Mouse (Mus musculus): ENCODE results near the gene Elane. TPM values are rescaled to one million over a fixed set of nuclear protein-coding genes. Genes with fewer than 3 reads are reported as not detected.

The Elane gene
- polyA plus RNA-seq, 1 experiment from 2014 or later: 0.26 TPM

- Histone ChIP-seq H3K9me3 (ENCODE audit: control insufficient read depth, low read length) (no peaks in the 10 kb centered on the region), H3K27ac (ENCODE audit: low read length) (peak overlapping the region; percentile 100), H3K36me3 (ENCODE audit: control insufficient read depth, insufficient read depth, low read length) (peaks cover 35% of the 10 kb centered on the region), H3K4me1 (replicated peaks; ENCODE audit: control insufficient read depth, insufficient read depth, low read length) (peaks cover 39% of the 10 kb centered on the region), H3K4me3 (ENCODE audit: low read length) (peak overlapping the region; percentile 93), H3K4me2 (ENCODE audit: low read depth, low read length) (peak overlapping the region; percentile 85), H3K9ac (ENCODE audit: low read length) (peak overlapping the region; percentile 99), H3K27me3 (ENCODE audit: control insufficient read depth, insufficient read depth, low read depth, low read length) (no peaks in the 10 kb centered on the region)
- 8% methylated on average over 7 of the region's 7 CpGs for WGBS
- ATAC-seq (ENCODE audit: low read depth): no peak
These were observed 29.2 kb upstream of the Elane start for GRCm38 (mm10) chr10:79856704-79857451.

- H3K4me2 ChIP-seq (ENCODE audit: low read depth, low read length): peak overlapping the region; percentile 85
- peak overlapping the region; percentile 93 for H3K4me3 ChIP-seq (ENCODE audit: low read length)
- H3K9ac ChIP-seq (ENCODE audit: low read length): peak overlapping the region; percentile 99
- no peak for ATAC-seq (ENCODE audit: low read depth)
- H3K27ac ChIP-seq (ENCODE audit: low read length): peak overlapping the region; percentile 100
- H3K27me3 ChIP-seq (ENCODE audit: control insufficient read depth, insufficient read depth, low read depth, low read length): no peaks in the 10 kb centered on the region
- peaks cover 41% of the 10 kb centered on the region for H3K36me3 ChIP-seq (ENCODE audit: control insufficient read depth, insufficient read depth, low read length)
- WGBS: 8% methylated on average over 4 of the region's 4 CpGs
- H3K9me3 ChIP-seq (ENCODE audit: control insufficient read depth, low read length): no peaks in the 10 kb centered on the region
- H3K4me1 ChIP-seq (replicated peaks; ENCODE audit: control insufficient read depth, insufficient read depth, low read length): peaks cover 34% of the 10 kb centered on the region
These were observed 28.6 kb upstream of the Elane start for GRCm38 (mm10) chr10:79857452-79857811.

- H3K4me2 ChIP-seq (ENCODE audit: low read depth, low read length): peak overlapping the region; percentile 85
- H3K9me3 ChIP-seq (ENCODE audit: control insufficient read depth, low read length): no peaks in the 10 kb centered on the region
- WGBS: 45% methylated on average over 2 of the region's 2 CpGs
- peak overlapping the region; percentile 99 for H3K9ac ChIP-seq (ENCODE audit: low read length)
- H3K4me1 ChIP-seq (replicated peaks; ENCODE audit: control insufficient read depth, insufficient read depth, low read length): peaks cover 29% of the 10 kb centered on the region
- H3K27me3 ChIP-seq (ENCODE audit: control insufficient read depth, insufficient read depth, low read depth, low read length): no peaks in the 10 kb centered on the region
- peak overlapping the region; percentile 100 for H3K27ac ChIP-seq (ENCODE audit: low read length)
- ATAC-seq (ENCODE audit: low read depth): no peak
- H3K4me3 ChIP-seq (ENCODE audit: low read length): peak overlapping the region; percentile 93
- H3K36me3 ChIP-seq (ENCODE audit: control insufficient read depth, insufficient read depth, low read length): peaks cover 45% of the 10 kb centered on the region
These were observed 28.2 kb upstream of the Elane start for GRCm38 (mm10) chr10:79857894-79858293.

GRCm38 (mm10) chr10:79858416-79859074 is 27.5 kb upstream of the Elane start:
- 34% methylated on average over 17 of the region's 17 CpGs for WGBS
- no peaks in the 10 kb centered on the region for H3K27me3 ChIP-seq (ENCODE audit: control insufficient read depth, insufficient read depth, low read depth, low read length)
- peak overlapping the region; percentile 99; the same call in 1 of the 2 replicates for H3K9ac ChIP-seq (ENCODE audit: low read length)
- H3K27ac ChIP-seq (ENCODE audit: low read length): peak overlapping the region; percentile 100
- ATAC-seq (ENCODE audit: low read depth): peak; percentile 14
- peak overlapping the region; percentile 93 for H3K4me3 ChIP-seq (ENCODE audit: low read length)
- H3K4me1 ChIP-seq (replicated peaks; ENCODE audit: control insufficient read depth, insufficient read depth, low read length): peaks cover 26% of the 10 kb centered on the region
- peaks cover 51% of the 10 kb centered on the region for H3K36me3 ChIP-seq (ENCODE audit: control insufficient read depth, insufficient read depth, low read length)
- no peaks in the 10 kb centered on the region for H3K9me3 ChIP-seq (ENCODE audit: control insufficient read depth, low read length)
- peak overlapping the region; percentile 85 for H3K4me2 ChIP-seq (ENCODE audit: low read depth, low read length)

GRCm38 (mm10) chr10:79859116-79859515 is 26.9 kb upstream of the Elane start:
- Histone ChIP-seq H3K9ac (ENCODE audit: low read length) (no peak overlapping the region), H3K4me2 (ENCODE audit: low read depth, low read length) (no peak overlapping the region), H3K27me3 (ENCODE audit: control insufficient read depth, insufficient read depth, low read depth, low read length) (no peaks in the 10 kb centered on the region), H3K27ac (ENCODE audit: low read length) (no peak overlapping the region), H3K36me3 (ENCODE audit: control insufficient read depth, insufficient read depth, low read length) (peaks cover 52% of the 10 kb centered on the region), H3K4me1 (replicated peaks; ENCODE audit: control insufficient read depth, insufficient read depth, low read length) (peaks cover 26% of the 10 kb centered on the region), H3K9me3 (ENCODE audit: control insufficient read depth, low read length) (no peaks in the 10 kb centered on the region), H3K4me3 (ENCODE audit: low read length) (no peak overlapping the region)
- ATAC-seq (ENCODE audit: low read depth): no peak
- WGBS: 66% methylated on average over 11 of the region's 11 CpGs

- Histone ChIP-seq H3K9ac (ENCODE audit: low read length) (no peak overlapping the region), H3K4me2 (ENCODE audit: low read depth, low read length) (no peak overlapping the region), H3K9me3 (ENCODE audit: control insufficient read depth, low read length) (no peaks in the 10 kb centered on the region), H3K4me1 (replicated peaks; ENCODE audit: control insufficient read depth, insufficient read depth, low read length) (peaks cover 26% of the 10 kb centered on the region), H3K27me3 (ENCODE audit: control insufficient read depth, insufficient read depth, low read depth, low read length) (no peaks in the 10 kb centered on the region), H3K36me3 (ENCODE audit: control insufficient read depth, insufficient read depth, low read length) (peaks cover 60% of the 10 kb centered on the region), H3K4me3 (ENCODE audit: low read length) (no peak overlapping the region), H3K27ac (ENCODE audit: low read length) (no peak overlapping the region)
- ATAC-seq (ENCODE audit: low read depth): no peak
- WGBS: 89% methylated on average over 26 of the region's 26 CpGs
These were observed 25.8 kb upstream of the Elane start for GRCm38 (mm10) chr10:79860079-79860911.

GRCm38 (mm10) chr10:79861230-79862048 is 24.6 kb upstream of the Elane start:
- Histone ChIP-seq H3K4me2 (ENCODE audit: low read depth, low read length) (no peak overlapping the region), H3K4me1 (replicated peaks; ENCODE audit: control insufficient read depth, insufficient read depth, low read length) (peaks cover 25% of the 10 kb centered on the region), H3K36me3 (ENCODE audit: control insufficient read depth, insufficient read depth, low read length) (peaks cover 60% of the 10 kb centered on the region), H3K4me3 (ENCODE audit: low read length) (no peak overlapping the region), H3K27ac (ENCODE audit: low read length) (no peak overlapping the region), H3K9ac (ENCODE audit: low read length) (0 out of 2 replicates have a peak overlapping the region, but pooled peaks have one; percentile 18), H3K27me3 (ENCODE audit: control insufficient read depth, insufficient read depth, low read depth, low read length) (no peaks in the 10 kb centered on the region), H3K9me3 (ENCODE audit: control insufficient read depth, low read length) (no peaks in the 10 kb centered on the region)
- WGBS: 64% methylated on average over 25 of the region's 25 CpGs
- no peak for ATAC-seq (ENCODE audit: low read depth)

- H3K36me3 ChIP-seq (ENCODE audit: control insufficient read depth, insufficient read depth, low read length): peaks cover 56% of the 10 kb centered on the region
- ATAC-seq (ENCODE audit: low read depth): no peak
- H3K27ac ChIP-seq (ENCODE audit: low read length): no peak overlapping the region
- H3K4me3 ChIP-seq (ENCODE audit: low read length): no peak overlapping the region
- H3K9ac ChIP-seq (ENCODE audit: low read length): no peak overlapping the region
- 82% methylated on average over 23 of the region's 23 CpGs for WGBS
- H3K4me1 ChIP-seq (replicated peaks; ENCODE audit: control insufficient read depth, insufficient read depth, low read length): peaks cover 17% of the 10 kb centered on the region
- H3K9me3 ChIP-seq (ENCODE audit: control insufficient read depth, low read length): no peaks in the 10 kb centered on the region
- no peaks in the 10 kb centered on the region for H3K27me3 ChIP-seq (ENCODE audit: control insufficient read depth, insufficient read depth, low read depth, low read length)
- H3K4me2 ChIP-seq (ENCODE audit: low read depth, low read length): no peak overlapping the region
These were observed 23.8 kb upstream of the Elane start for GRCm38 (mm10) chr10:79862049-79862788.

Measured in lung, embryonic 16.5 days (tissue).